In genomic region chr10:21452611-21453010, GRCm38 (mm10) we compare ENCODE assay signal across 34 mouse cellular contexts.
"Had no signal": no experiment of that assay in that cellular context is flagged by ENCODE, and none has a peak within 500 bp of the region (broad histone marks: within the 10 kb centered on the region; RNA-seq: fewer than 3 reads in every experiment).

No protein-coding gene starts in this region.

- H3K4me2 ChIP-seq: heart, embryonic 11.5 days; heart, embryonic 12.5 days; heart, embryonic 13.5 days; heart, embryonic 15.5 days; hindbrain, embryonic 12.5 days; hindbrain, embryonic 13.5 days; hindbrain, embryonic 14.5 days; hindbrain, embryonic 15.5 days; intestine, embryonic 15.5 days had no signal

- H3K9me3 ChIP-seq: heart, embryonic 13.5 days; heart, embryonic 15.5 days; hindbrain, embryonic 12.5 days; hindbrain, embryonic 13.5 days; hindbrain, embryonic 15.5 days; intestine, embryonic 15.5 days had no signal

- DNase-seq: heart, postnatal 10 days; heart, postnatal 14 days; heart, postnatal 36 days; heart, postnatal 4 days; kidney, adult 11 months; kidney, adult 18-20 months; kidney, adult 2 months; kidney, adult 8-10 months; kidney, adult 9 months; kidney, postnatal 10 days; kidney, postnatal 14 days; kidney, postnatal 25 days; kidney, postnatal 36 days; kidney, postnatal 4 days; layer of hippocampus, adult 9-11 months; layer of hippocampus, postnatal 36 days had no signal

- H3K4me3 ChIP-seq: heart, embryonic 12.5 days; heart, embryonic 13.5 days; heart, embryonic 15.5 days; hindbrain, embryonic 10.5 days; hindbrain, embryonic 12.5 days; hindbrain, embryonic 13.5 days; hindbrain, embryonic 15.5 days; intestine, embryonic 15.5 days; layer of hippocampus, adult 2 months; left cerebral cortex, adult 2 months had no signal

- H3K27me3 ChIP-seq: heart, embryonic 12.5 days; heart, embryonic 13.5 days; heart, embryonic 15.5 days; hindbrain, embryonic 12.5 days; hindbrain, embryonic 15.5 days; intestine, embryonic 15.5 days had no signal

- H3K4me1 ChIP-seq: heart, embryonic 15.5 days; intestine, embryonic 15.5 days had no signal

- H3K36me3 ChIP-seq: heart, embryonic 12.5 days; heart, embryonic 13.5 days; heart, embryonic 15.5 days; hindbrain, embryonic 10.5 days; hindbrain, embryonic 12.5 days; hindbrain, embryonic 13.5 days; hindbrain, embryonic 15.5 days; intestine, embryonic 15.5 days had no signal

- H3K27ac ChIP-seq: heart, embryonic 13.5 days; heart, embryonic 15.5 days; hindbrain, embryonic 10.5 days; hindbrain, embryonic 12.5 days; hindbrain, embryonic 13.5 days; hindbrain, embryonic 14.5 days; hindbrain, embryonic 15.5 days; hindbrain, postnatal 0 days; intestine, embryonic 15.5 days; kidney, postnatal 0 days; layer of hippocampus, adult 2 months; left cerebral cortex, adult 2 months had no signal

- ATAC-seq: hindbrain, embryonic 16.5 days; hindbrain, postnatal 0 days; inflammation-experienced regulatory T-cells, adult 6 months; intestine, embryonic 15.5 days; intestine, embryonic 16.5 days; intestine, postnatal 0 days had no signal

- H3K9ac ChIP-seq: heart, embryonic 12.5 days; heart, embryonic 13.5 days; heart, embryonic 15.5 days; hindbrain, embryonic 12.5 days; hindbrain, embryonic 13.5 days; hindbrain, embryonic 14.5 days; hindbrain, embryonic 15.5 days; intestine, embryonic 15.5 days had no signal
